Mouse (Mus musculus) liver, postnatal 0 days (tissue): Measurements from ENCODE around the gene Kctd17. TPM values are rescaled to one million over a fixed set of nuclear protein-coding genes. Genes with fewer than 3 reads are reported as not detected.

ENCODE experiments used
- ATAC-seq: fragments of 200-750 bp; cut with Nextera tagmentation; 2 replicates; pipeline ENCODE4 v1.8.0; 2017; ENCODE audit warnings: mild to moderate bottlenecking, moderate library complexity
- DNase-seq: peaks from one replicate; pipeline ENCODE4 v3.0.0-alpha.2; 2016
- H3K27ac ChIP-seq: fragments of 300-500 bp; sonication (generic); 2 replicates; pipeline ENCODE4 v1.5.1; 2014; ENCODE audit warnings: antibody characterized with exemption, moderate library complexity, mild to moderate bottlenecking, low read depth
- H3K27me3 ChIP-seq: fragments of 300-500 bp; sonication (generic); 2 replicates; pipeline ENCODE4 v1.6.1; 2014; ENCODE audit warnings: low read length, control low read depth, mixed read lengths; ENCODE audit not compliant: insufficient read depth
- H3K36me3 ChIP-seq: fragments of 300-500 bp; sonication (generic); replicated peaks from 2 replicates; pipeline ENCODE4 v1.6.1; 2014; ENCODE audit warnings: mild to moderate bottlenecking, control low read depth, low read length, moderate library complexity, mixed read lengths; ENCODE audit not compliant: insufficient read depth
- H3K4me1 ChIP-seq: fragments of 300-500 bp; sonication (generic); 2 replicates; pipeline ENCODE4 v1.6.1; 2014; ENCODE audit warnings: antibody characterized with exemption, mild to moderate bottlenecking, control low read depth; ENCODE audit not compliant: insufficient read depth
- H3K4me2 ChIP-seq: fragments of 300-500 bp; sonication (generic); 2 replicates; pipeline ENCODE4 v1.6.1; 2014; ENCODE audit warnings: low read depth, mild to moderate bottlenecking, low read length, moderate library complexity, mixed read lengths
- H3K4me3 ChIP-seq: fragments of 300-500 bp; sonication (generic); 2 replicates; pipeline ENCODE4 v1.5.1; 2014; ENCODE audit warnings: low read depth, low read length
- H3K9ac ChIP-seq: fragments of 300-500 bp; sonication (generic); replicated peaks from 2 replicates; pipeline ENCODE4 v1.6.1; 2014; ENCODE audit warnings: mild to moderate bottlenecking, moderate library complexity
- H3K9me3 ChIP-seq: fragments of 300-500 bp; sonication (generic); 2 replicates; pipeline ENCODE4 v1.6.1; 2016; ENCODE audit warnings: mild to moderate bottlenecking, control low read depth, low read length, mixed read lengths
- CTCF ChIP-seq: sonication (generic); IDR thresholded peaks from 2 replicates; pipeline ENCODE4 v1.5.1; 2016; ENCODE audit warnings: antibody characterized with exemption, low read depth
- EP300 ChIP-seq: IDR thresholded peaks from 2 replicates; pipeline ENCODE4 v1.6.1; 2016; ENCODE audit warnings: antibody characterized with exemption, low read depth, mild to moderate bottlenecking
- WGBS: fragments of 180-500 bp; shearing (Covaris S2); extraction: QIAGEN DNeasy Blood & Tissue Kit; methylation state at CpG from one replicate; pipeline ENCODE4 v1.1.7; 2014; ENCODE audit not compliant: insufficient replicate concordance; 5-methylcytosine and 5-hydroxymethylcytosine counted together
- polyA plus RNA-seq: library from polyadenylated mRNA; unstranded; fragments of >200 nt; fragmentation: Nextera tagmentation; extraction: Ambion mirVana; gene quantifications from 2 replicates; pipeline ENCODE4 v1.2.1, GENCODE M21; 2015

Gene Kctd17
- polyA plus RNA-seq, 1 experiment from 2014 or later = 6.0 TPM

- H3K9ac ChIP-seq = no peak overlapping the region
- H3K27me3 ChIP-seq = no peaks in the 10 kb centered on the region
- peaks cover 20% of the 10 kb centered on the region for H3K4me1 ChIP-seq
- no peaks in the 10 kb centered on the region for H3K9me3 ChIP-seq
- ATAC-seq (peak; percentile 89), DNase-seq (peak; percentile 27)
- WGBS = 55% methylated on average over 7 of the region's 7 CpGs
- H3K4me2 ChIP-seq = no peak overlapping the region
- TF ChIP-seq EP300 (no peak; the same call in 1 of the 2 replicates), CTCF (no peak)
- H3K36me3 ChIP-seq = no peaks in the 10 kb centered on the region
- H3K4me3 ChIP-seq = no peak overlapping the region
- H3K27ac ChIP-seq = 0 out of 2 replicates have a peak overlapping the region, but pooled peaks have one; percentile 44
Measured at GRCm38 (mm10) chr15:78384220-78385116, 43.9 kb upstream of the Kctd17 start.

- H3K27me3 ChIP-seq = no peaks in the 10 kb centered on the region
- H3K4me3 ChIP-seq = no peak overlapping the region
- WGBS = 50% methylated on average over 1 of the region's 1 CpGs
- H3K4me2 ChIP-seq = no peak overlapping the region
- H3K27ac ChIP-seq = no peak overlapping the region
- DNase-seq = no peak
- TF ChIP-seq EP300 = no peak
- TF ChIP-seq CTCF = no peak
- ATAC-seq = no peak
- H3K4me1 ChIP-seq = peaks cover 23% of the 10 kb centered on the region
- H3K9ac ChIP-seq = no peak overlapping the region
- H3K9me3 ChIP-seq = no peaks in the 10 kb centered on the region
- no peaks in the 10 kb centered on the region for H3K36me3 ChIP-seq
Measured at GRCm38 (mm10) chr15:78385564-78385963, 42.8 kb upstream of the Kctd17 start.

- H3K27ac ChIP-seq = no peak overlapping the region
- no peaks in the 10 kb centered on the region for H3K27me3 ChIP-seq
- DNase-seq (no peak), ATAC-seq (no peak)
- no peaks in the 10 kb centered on the region for H3K36me3 ChIP-seq
- no peak for TF ChIP-seq EP300
- TF ChIP-seq CTCF = no peak
- 0 out of 2 replicates have a peak, but pooled peaks cover 3% of the 10 kb centered on the region for H3K4me1 ChIP-seq
- no peaks in the 10 kb centered on the region for H3K9me3 ChIP-seq
- H3K9ac ChIP-seq = no peak overlapping the region
- no peak overlapping the region for H3K4me2 ChIP-seq
- H3K4me3 ChIP-seq = no peak overlapping the region
- WGBS = 52% methylated on average over 3 of the region's 3 CpGs
Measured at GRCm38 (mm10) chr15:78390855-78391254, 37.5 kb upstream of the Kctd17 start.

GRCm38 (mm10) chr15:78395478-78395962, 32.8 kb upstream of the Kctd17 start, which contains the start of gene Tex33:
Gene Tex33, minus strand, starts transcription at chr15:78395912.
- no peaks in the 10 kb centered on the region for H3K27me3 ChIP-seq
- TF ChIP-seq EP300 = no peak
- TF ChIP-seq CTCF = no peak
- 80% methylated on average over 8 of the region's 8 CpGs for WGBS
- H3K4me1 ChIP-seq = 0 out of 2 replicates have a peak, but pooled peaks cover under 1% of the 10 kb centered on the region
- no peak within 1 kb of the TSS for H3K4me3 ChIP-seq
- DNase-seq (no peak), ATAC-seq (no peak)
- no peak within 1 kb of the TSS for H3K4me2 ChIP-seq
- no peak within 1 kb of the TSS for H3K27ac ChIP-seq
- H3K9ac ChIP-seq = no peak within 1 kb of the TSS
- peaks cover 9% of the 10 kb centered on the region; the same call in 1 of the 2 replicates for H3K36me3 ChIP-seq
- H3K9me3 ChIP-seq = no peaks in the 10 kb centered on the region

- TF ChIP-seq EP300 (no peak), CTCF (no peak)
- H3K4me3 ChIP-seq = no peak overlapping the region
- 50% methylated on average over 6 of the region's 6 CpGs for WGBS
- no peak for DNase-seq
- peak overlapping the region; percentile 100 for H3K27ac ChIP-seq
- 0 out of 2 replicates have a peak overlapping the region, but pooled peaks have one; percentile 16 for H3K9ac ChIP-seq
- peaks cover 48% of the 10 kb centered on the region for H3K4me1 ChIP-seq
- no peaks in the 10 kb centered on the region for H3K9me3 ChIP-seq
- no peak for ATAC-seq
- H3K4me2 ChIP-seq = peak overlapping the region; percentile 84
- H3K27me3 ChIP-seq = no peaks in the 10 kb centered on the region
- peaks cover 9% of the 10 kb centered on the region; the same call in 1 of the 2 replicates for H3K36me3 ChIP-seq
Measured at GRCm38 (mm10) chr15:78401345-78401744, 27.0 kb upstream of the Kctd17 start.

- Histone ChIP-seq H3K4me2 (peak overlapping the region; percentile 84), H3K9me3 (no peaks in the 10 kb centered on the region), H3K27ac (peak overlapping the region; percentile 100), H3K4me1 (peaks cover 48% of the 10 kb centered on the region), H3K27me3 (no peaks in the 10 kb centered on the region), H3K9ac (peak overlapping the region; percentile 16; the same call in 1 of the 2 replicates), H3K4me3 (no peak overlapping the region; the same call in 1 of the 2 replicates), H3K36me3 (peaks cover 9% of the 10 kb centered on the region; the same call in 1 of the 2 replicates)
- TF ChIP-seq EP300 (no peak), CTCF (no peak)
- WGBS = 36% methylated on average over 4 of the region's 4 CpGs
- ATAC-seq (no peak), DNase-seq (peak; percentile 64)
Measured at GRCm38 (mm10) chr15:78401921-78402320, 26.4 kb upstream of the Kctd17 start.
